Mouse (Mus musculus): ENCODE data around the gene Anxa11.
"Not testable (repeated sequence)": the region's sequence is repeated elsewhere in the genome, so short reads cannot be mapped to it uniquely, and the experiment has no call there.

The Anxa11 gene

DNA sequence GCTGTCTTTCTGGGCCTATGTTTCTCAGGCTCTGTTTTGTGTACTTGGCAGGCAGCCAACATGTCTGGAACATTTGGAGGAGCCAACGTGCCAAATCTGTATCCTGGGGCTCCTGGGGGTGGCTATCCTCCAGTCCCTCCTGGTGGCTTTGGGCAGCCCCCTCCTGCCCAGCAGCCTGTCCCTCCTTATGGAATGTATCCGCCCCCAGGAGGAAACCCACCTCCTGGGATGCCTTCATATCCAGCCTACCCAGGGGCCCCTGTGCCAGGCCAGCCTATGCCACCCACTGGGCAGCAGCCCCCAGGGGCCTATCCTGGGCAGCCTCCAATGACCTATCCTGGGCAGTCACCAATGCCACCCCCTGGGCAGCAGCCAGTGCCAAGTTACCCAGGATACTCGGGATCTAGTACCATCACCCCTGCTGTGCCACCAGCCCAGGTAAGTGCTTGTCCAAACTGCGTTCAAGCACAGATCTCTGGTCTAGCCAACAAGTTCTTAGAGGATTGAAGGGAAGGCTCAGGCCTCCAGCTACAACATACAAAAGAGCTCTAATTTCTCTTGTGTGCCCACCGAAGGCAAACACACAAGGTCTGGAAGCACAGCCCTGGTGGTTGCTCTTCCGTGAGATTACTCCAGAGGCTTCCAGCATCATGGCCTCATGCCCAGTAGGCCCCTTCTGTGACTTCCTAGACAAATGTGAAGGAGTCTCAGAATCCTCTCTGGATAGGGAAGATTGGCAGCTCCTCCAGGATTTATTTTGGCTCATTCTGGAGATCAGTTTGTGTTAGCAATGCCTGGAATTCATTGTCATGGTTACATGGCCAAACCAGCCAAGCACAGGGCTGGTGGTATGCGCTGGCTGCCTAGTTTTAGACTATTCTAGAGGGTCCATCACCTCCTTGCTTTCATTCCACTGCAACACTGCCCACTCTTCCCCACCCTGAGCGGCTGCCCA lies 30.8 kb downstream of the Anxa11 start:
- peak; percentile 47 for DNase-seq

DNA sequence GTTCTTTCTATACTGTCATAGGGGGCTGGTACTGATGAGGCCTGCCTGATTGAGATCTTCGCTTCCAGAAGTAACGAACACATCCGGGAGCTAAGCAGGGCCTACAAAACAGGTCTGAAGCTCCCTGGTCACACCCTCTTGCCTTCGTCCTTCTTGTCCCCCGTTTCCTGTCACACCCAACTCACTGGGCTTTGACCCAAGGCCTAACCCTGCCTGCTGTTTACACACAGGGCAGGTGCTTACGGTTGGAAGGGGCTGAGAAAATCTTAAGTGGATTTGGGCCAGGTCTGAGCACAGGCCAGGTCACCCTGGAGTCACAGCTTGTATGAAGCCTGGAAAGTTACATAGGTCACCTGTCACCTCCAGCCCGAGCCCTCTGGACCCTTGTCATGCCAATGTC lies 34.7 kb downstream of the Anxa11 start:
- not testable (repeated sequence) for DNase-seq

DNA sequence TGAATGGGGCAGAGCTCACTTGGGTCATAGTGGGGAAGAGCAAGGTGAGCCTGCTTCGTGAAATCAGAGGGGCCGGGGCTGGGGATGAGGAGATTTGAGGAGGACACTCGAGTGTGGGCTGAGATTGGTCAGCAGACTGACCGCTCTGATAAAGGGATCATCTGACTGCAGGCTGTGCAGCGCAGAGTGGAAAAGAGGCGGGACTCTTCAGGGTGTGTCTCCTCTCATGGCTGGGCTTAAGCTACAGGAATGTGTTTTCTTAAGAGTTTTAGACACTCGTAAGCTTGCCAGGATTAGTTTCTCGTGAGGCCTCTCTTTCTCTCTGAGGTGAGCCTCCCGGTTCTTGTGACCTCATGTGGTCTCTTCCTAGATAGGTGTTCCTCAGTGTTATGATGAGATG lies 39.8 kb downstream of the Anxa11 start:
- DNase-seq: not testable (repeated sequence)

DNA sequence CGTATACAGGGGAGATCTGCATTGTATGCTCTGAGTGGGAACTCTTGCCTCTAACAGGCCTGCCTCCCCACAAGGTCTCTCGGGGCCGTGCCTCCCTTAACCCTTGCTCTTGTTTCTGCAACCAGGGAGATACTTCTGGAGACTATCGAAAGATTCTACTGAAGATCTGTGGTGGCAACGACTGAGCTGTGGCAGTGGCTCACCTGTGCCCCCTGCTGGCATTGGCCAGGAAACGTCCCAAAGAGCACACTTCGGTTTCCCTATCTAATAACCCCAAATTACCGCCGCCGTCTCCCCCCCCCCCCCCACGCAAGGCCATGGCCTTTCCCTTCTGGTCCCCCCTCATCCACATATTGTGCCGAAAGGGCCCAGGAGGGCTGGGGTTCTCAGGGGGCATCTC lies 43.9 kb downstream of the Anxa11 start:
- not testable (repeated sequence) for DNase-seq

DNA sequence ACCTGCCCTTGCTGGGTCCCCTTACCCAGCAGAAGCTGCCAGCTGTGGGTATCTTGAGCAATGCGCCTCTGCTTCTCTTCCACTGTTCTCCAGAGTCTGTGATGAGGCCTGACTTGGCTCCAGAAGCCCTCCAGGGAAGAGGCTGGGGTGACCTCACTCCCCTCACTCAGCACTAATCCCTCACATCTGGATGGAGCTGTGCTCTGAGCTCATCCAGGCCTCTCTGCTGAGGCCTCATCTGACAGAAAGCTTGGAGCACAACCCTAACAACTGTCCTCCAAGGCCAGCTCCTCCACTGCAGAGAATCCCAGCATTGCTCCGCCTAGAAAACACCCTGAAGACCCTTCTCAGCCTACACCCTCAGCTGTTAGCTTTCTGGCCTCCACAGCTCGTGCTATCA lies 52.6 kb downstream of the Anxa11 start:
- not testable (repeated sequence) for DNase-seq

DNA sequence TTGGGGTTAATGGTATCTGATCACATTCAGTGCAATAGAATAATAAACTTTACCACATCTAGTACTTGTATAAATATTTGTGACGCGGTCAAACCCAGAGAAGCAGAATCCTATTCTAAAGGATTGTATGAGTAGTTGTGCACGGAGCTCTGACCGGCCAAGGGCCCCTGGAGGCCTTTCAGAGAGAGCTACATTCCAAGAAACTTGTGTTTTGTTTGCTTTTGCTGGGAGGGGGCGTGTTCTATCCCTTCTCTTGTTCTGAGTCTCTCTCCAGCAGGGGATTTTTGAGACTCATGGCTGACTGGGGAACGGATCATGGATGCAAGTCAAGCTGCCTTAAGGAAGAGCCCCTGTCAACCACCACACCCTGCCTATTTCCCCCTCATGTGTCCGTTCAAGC lies 53.7 kb downstream of the Anxa11 start:
- not testable (repeated sequence) for DNase-seq

DNA sequence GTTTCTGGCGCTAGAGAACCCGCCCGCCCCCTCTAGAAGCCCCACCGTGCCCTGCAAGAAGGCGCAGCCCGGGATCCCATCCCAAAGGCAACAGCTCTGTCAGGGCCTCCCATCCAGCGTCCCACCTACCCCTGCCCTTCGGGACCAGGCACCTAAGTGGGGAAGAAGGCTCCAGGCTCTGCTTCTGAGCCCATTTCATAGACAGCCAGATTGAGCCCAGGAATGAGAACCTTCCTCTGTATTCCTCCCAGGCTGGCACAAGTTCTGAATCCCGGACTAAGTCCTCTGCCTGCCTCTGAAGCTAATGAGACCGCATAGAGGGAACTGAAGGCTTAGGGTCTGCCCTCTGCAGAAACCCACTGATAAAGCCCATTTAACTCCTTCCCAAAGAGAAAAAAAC lies 61.0 kb downstream of the Anxa11 start, which contains the start of gene Plac9a:
Plac9a (minus strand) TSS at position 101 of the 400 bp plus-strand sequence.
- not testable (repeated sequence) for DNase-seq

DNA sequence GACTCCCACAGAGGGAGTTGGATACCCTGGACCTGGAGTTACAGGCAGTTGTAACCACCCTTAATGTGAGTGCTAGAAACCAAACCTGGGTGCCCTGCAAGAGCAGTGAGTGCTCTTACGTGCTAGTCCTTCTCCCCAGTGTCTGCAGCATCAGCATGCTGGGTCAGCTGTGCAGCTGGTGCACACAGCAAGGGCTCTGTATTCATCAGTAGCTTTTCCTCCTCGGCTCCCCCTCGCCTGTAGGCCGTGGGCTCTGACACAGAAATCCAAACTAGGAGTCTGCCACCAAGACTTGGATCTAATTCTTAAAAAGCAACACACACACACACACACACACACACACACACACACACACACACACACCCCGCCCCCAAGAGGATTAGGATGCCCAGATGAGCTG lies 63.3 kb downstream of the Anxa11 start:
- DNase-seq: not testable (repeated sequence)

DNA sequence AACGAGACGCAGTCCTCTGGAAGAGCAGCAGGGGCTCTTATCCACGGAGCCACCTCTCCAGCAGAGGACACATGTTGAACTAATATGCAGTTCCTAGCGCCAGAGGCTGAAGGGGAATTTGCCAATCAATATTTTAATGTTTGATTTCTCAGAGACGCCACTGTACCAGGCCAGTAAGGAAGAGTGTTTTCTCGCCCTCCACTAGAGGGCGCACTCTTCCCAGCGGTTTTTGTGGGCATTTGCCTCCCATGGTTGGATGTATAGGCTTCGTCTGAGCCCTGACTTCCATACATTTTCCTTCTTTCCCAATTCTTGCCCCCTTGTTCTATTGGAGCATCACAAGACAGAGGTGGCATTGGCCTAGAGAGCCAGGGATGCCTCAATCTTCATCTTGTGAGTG lies 65.3 kb downstream of the Anxa11 start:
- DNase-seq: not testable (repeated sequence)

DNA sequence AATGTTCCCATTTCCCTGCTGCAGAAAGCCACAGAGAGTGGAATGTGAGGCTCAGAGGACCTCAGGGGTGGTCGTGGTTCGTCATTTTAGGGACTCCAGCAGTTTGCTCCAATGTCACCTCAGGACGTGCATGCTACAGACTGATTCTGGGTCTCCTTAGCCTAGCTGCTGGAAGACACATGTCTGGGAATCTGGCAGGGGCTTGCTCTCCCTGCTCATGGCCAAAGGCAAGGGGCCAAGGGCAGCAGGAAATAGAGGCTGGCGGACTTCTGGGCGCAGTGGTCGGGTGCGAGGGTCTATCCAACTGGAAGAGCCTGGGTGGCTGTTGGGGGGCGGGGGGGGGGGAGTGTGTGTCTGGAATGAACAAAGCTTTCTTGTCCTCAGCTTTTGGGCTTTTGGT lies 67.0 kb downstream of the Anxa11 start:
- not testable (repeated sequence) for DNase-seq

DNA sequence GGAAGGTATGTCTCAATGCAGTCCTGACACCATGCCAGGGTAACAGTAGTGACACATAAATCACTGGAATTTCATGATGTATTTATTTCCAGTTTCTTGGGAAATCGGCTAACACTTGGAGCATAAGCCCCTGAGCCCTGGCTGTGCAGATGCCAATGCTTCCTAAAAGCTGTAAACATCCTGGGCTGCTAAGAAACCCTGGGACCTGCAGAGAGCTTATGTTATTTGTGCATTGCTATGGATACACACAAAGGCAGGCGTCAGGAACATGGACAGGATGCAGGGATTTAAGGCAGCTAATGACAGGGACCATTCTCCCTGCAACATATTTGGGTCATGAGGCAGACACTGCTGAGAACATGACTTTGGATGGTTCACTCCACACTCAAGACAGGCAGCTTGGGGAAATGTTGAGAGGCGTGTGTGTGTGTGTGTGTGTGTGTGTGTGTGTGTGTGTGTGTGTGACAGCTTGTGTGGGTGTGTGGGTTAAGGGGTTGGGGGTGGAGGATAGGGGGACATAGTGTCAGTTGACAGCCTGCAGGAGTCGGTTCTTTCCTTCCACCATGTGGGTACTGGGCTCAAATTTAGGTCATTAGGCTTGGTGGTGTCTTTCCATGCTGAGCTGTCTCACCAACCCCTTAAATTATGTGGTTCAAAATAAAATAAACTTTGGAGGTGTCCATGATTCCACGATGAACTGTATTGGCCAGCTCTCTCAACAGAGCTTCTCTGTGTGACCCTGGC lies 76.6 kb downstream of the Anxa11 start:
- DNase-seq: not testable (repeated sequence)

DNA sequence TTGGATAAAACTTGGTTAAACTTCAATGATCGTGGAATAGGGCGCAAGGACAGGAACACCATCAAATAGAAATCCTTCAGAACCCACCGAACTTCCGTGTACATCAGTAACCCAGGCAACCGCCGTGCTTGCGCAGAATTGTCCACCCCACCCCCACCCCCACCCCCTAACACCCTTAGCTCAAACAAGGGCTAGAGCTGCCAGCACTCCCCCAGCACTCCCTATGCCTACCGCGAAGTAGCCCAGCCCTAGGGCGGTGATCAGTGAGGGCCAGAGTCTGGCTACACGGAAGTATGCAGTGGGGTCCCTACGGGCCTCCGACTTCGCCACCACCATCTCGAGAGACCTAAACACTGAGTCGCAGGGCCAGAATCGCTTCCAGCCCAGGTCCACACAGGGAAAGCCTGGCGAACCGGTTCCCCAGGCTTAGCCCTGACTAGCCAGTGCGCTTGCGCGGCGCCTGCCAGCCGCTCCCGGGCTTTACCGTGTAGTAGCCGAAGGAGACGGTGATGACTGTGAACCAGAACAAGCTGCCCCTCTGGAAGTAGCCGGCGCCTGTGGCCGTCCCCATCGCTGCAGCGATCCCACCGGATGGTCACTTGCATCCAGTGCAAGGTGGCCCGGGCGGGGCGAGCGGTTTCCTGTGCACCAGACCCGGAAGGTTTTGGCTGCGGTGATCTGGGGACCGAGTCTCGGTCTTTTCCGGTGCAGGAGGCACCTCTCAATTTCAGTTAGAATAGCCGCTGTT lies 85.0 kb downstream of the Anxa11 start:
- DNase-seq: not testable (repeated sequence)

DNA sequence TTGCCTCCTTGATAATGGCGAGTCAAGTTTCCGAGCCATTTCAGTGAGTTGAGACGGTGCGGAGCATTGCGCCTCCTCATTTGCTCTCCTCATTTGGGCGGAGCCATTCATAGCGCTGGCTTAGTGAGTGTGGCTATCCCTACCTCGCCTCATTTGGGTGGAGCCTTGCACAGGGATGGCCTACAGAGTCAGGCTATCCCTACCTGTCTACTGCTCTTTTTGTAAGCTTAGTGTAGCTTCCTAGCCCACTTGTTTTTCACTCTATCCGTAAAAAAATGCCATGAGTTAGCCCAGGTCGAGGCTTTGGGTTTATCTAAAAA lies 85.6 kb downstream of the Anxa11 start, which contains the start of gene Tmem254a:
Tmem254a (minus strand) TSS at position 111 of the 320 bp plus-strand sequence.
- DNase-seq: not testable (repeated sequence)

Measured in cerebellum, adult 11 months (tissue).